Mouse (Mus musculus) cerebellum, adult 2 months (tissue): ENCODE measurements around the gene Dlst.

Experiments used
- CTCF ChIP-seq: fragments of 200-500 bp; IDR thresholded peaks from 2 replicates; pipeline ENCODE4 v1.5.1; 2011; ENCODE audit warnings: low read depth, mild to moderate bottlenecking, control low read depth, low read length, moderate library complexity, borderline replicate concordance; ENCODE audit not compliant: insufficient read depth
- POLR2A ChIP-seq: fragments of 200-500 bp; IDR thresholded peaks from 2 replicates; pipeline ENCODE4 v1.6.1; 2011; ENCODE audit warnings: low read length, control low read depth, borderline replicate concordance; ENCODE audit not compliant: insufficient read depth

DNA sequence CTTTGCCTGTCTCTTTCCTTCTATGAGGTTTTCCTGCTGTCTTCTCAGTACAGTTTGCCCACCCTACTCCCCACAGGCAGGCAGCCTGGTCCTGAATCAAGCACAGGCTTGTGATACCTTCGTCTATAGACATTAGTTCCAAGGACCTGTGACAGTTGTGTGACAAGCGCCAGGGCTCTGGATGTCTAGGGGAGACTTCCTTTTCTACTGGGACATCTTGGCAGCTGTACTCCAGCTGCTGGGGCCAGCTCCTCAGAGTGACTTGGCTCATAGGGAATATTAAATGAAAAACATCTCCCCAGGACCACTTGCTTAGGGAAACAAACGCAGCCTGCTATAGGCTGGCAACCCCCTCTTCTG is 60.3 kb downstream of the Dlst start:
- TF ChIP-seq CTCF, result no peak
- no peak for TF ChIP-seq POLR2A
